Mouse (Mus musculus): Measurements from ENCODE around the gene Fubp3. TPM values are rescaled to one million over a fixed set of nuclear protein-coding genes. Genes with fewer than 3 reads are reported as not detected.

Gene Fubp3
- polyA plus RNA-seq (2015; fragmentation: Nextera tagmentation; extraction: Ambion mirVana), result 42.9 and 46.7 TPM in 2 replicates

DNA sequence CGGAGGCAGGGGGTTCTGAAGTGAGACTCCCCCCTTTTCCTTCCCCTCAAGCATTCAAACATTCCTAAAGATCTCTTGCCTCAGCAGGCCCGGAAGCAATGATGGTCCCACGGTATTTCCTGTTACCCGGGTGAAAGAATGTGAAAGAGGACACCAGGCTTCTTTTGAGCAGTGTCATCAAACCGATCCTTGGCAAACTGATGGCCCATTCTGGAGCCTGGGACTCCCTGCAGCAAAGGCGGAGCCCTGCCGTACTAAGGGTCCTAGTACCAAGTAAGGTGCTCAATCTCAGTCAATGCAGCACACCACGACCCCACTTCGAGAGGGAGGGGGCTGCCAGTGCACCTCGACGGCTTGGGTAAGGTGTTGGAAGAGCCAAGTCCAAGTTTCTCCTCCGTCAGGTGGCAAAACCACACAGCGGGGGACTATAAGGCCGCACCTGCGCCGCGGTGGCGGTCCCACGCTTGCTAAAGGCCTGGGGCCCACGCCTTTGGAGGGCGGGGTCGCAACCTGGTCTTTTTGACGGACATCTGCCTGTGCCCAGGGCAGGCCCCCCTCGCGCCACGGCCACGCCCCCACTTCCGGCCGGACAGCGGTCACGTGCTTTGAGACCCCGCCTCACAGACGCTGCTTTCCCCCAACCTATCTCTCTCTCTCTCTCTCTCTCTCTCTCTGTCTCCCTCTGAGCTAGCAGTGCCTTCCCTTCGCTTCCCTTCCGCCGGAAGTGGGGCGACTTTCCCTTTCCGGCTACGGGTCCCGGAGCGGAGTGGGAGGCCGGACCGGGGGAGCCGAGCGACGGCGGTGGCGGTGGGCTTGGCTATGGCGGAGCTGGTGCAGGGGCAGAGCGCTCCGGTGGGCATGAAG, at the start of gene Fubp3:
Gene Fubp3 (plus strand): TSS at position 601 of the 864 bp plus-strand sequence.

DNA sequence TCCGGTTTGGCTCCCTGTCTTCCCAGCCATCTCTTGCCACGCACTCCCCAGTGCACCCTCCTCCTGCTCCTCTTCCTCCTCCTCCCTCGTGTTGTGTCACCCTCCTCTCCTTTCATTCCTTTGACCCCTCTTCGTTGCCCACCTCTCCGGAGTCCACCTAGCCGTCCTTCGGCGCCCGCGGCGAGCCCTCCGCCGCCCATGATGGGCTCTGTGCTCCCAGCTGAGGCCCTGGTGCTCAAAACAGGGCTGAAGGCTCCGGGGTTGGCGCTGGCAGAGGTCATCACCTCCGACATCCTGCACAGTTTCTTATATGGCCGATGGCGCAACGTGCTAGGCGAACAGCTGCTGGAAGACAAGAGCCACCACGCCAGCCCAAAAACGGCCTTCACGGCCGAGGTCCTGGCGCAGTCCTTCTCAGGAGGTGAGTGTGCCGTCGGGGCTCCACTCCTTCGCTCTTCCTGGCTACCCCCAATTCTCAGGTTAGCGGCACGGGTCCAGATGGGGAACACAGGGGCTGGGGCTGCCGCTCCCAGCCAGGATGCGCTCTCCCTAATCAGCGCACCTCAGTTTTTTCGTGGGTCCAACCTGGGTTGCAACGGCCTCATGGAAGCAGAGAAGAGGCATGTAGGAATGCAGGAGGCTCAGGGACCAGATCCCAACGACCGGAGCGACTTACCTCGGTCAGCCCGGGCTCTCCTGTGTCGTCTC, 67.6 kb downstream of the Fubp3 start, which contains the start of gene Prdm12:
Gene Prdm12 (plus strand): TSS at position 137 of the 708 bp plus-strand sequence.

Small RNA genes lying within 50 kb of the gene (microRNA-seq; reads per million reads assigned to microRNA genes)
- 1.5 reads per million for gene Mir6998

Other genes with a start within 250 kb of the Fubp3 start
- gene Ass1, start 102.4 kb upstream of the Fubp3 start, polyA plus RNA-seq (2015; fragmentation: Nextera tagmentation; extraction: Ambion mirVana), result 20.2 and 21.4 TPM in 2 replicates
- 0.24 and 2.9 TPM in 2 replicates for gene Prdm12, start 67.4 kb downstream of the Fubp3 start, polyA plus RNA-seq (2015; fragmentation: Nextera tagmentation; extraction: Ambion mirVana)
- 29.2 and 34.8 TPM in 2 replicates for gene Exosc2, start 98.1 kb downstream of the Fubp3 start, polyA plus RNA-seq (2015; fragmentation: Nextera tagmentation; extraction: Ambion mirVana)
- gene Abl1, start 115.7 kb downstream of the Fubp3 start, polyA plus RNA-seq (2015; fragmentation: Nextera tagmentation; extraction: Ambion mirVana), result 10.2 and 11.0 TPM in 2 replicates
- 0.10 TPM in 2 replicates for gene Qrfp, start 237.9 kb downstream of the Fubp3 start, polyA plus RNA-seq (2015; fragmentation: Nextera tagmentation; extraction: Ambion mirVana)

All from neural tube, postnatal 0 days (tissue).